Mouse (Mus musculus): ENCODE results near the gene Mindy4.
A peak's percentile ranks its signal among the peaks of the same experiment; 100 is the strongest.
"Not testable (repeated sequence)": the region's sequence is repeated elsewhere in the genome, so short reads cannot be mapped to it uniquely, and the experiment has no call there.

The Mindy4 gene

GRCm38 (mm10) chr6:55202913-55203910 lies at the start of gene Mindy4:
Gene Mindy4 (plus strand): TSS chr6:55203383.
- DNase-seq (ENCODE audit: low read depth, low spot score), result peak; percentile 12

DNA sequence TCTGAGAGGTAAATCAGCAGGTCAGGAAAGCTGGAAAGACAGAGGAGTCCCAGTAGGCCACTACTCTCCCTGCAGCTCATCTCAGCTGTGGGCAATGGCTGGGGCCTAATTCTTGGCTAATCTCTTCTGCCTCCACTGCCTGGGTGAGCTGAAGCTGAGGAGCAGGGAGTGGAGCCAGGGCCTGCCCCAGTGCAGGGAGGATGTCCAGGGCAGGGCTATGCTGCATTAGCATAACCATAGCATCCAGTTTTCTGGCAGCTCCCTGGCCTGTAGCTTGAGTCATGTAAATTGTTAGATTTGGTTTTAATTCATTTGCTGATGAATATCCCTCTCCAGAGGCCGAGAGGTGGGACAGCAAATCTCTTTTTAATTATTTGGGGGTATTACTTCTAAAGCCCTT lies 43.9 kb upstream of the Mindy4 start:
- DNase-seq (ENCODE audit: low read depth, low spot score), result no peak

- DNase-seq (ENCODE audit: low read depth, low spot score), result no peak
These were observed 41.8 kb upstream of the Mindy4 start for GRCm38 (mm10) chr6:55161311-55161761.

- no peak for DNase-seq (ENCODE audit: low read depth, low spot score)
These were observed 40.1 kb upstream of the Mindy4 start for GRCm38 (mm10) chr6:55163046-55163584.

DNA sequence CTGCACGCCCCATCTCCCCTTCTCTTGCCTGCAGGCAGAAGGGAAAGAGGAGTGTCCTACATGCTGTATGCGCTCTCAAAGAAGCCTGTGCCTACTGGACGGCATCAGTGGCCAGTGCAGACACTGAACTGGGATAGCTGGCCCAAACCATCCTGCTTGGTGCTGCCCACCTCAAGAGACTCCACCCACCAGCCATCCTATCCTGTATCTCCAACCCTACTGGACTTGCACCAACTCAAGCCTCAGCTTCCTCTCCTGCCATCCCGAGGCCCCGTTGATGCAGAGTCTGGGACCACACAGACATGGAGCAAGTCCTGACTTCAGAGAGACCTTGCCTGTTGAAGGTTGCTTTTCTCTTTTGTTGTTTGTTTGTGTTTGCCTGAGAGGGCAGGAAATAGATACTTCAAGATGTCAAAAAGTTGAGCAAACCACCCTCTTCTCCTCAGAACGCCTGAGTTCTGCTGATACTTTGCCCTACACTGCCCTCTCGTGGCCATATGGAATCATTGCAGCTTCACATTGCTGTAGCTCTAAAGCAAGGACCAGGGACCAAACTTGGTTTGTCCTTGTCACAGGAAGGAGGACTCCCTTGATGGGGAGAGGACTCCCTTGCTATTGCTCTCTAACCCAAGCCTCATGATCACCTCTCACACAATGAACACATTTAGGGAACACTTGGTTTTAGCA lies 36.3 kb upstream of the Mindy4 start:
- DNase-seq (ENCODE audit: low read depth, low spot score), result peak; percentile 55

DNA sequence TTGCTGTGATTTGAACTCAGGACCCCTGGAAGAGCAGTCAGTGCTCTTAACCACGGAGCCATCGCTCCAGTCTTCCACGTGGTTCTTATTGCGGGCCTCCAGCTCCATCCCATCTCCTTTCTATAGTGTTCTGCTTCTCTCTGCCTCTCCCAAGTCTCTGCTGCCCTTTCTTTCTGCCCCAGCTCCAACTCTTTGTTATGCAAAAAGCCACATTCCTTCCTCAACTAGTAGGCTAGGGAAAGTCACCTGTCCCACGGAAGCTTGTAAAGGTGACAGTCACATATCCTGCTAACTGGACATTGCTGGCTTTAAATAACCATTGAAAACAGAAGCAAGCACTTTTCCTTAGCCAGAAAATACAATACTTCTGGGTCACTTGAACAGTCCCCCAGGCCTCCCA lies 33.4 kb upstream of the Mindy4 start:
- DNase-seq (ENCODE audit: low read depth, low spot score), result no peak

- no peak for DNase-seq (ENCODE audit: low read depth, low spot score)
These were observed 31.5 kb upstream of the Mindy4 start for GRCm38 (mm10) chr6:55171638-55172037.

DNA sequence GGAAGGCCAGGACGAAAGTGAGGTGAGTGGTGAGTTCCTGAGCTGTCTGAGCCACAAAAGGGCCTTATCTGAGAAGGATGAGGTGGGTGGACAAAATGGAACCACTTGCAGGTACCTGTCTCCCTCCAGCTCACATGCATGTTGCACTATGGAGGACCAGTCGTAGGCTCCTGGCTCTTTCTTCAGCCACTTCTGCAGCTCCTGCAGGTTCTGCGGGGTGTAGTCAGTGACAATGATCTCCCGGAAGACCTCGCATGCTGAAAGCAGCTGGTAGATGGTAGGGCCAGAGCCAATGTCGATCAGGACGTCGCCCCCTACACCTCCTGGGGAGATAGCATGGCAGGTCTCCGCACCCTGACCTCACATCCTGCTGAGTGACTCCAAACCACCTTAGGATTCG lies 30.0 kb upstream of the Mindy4 start:
- no peak for DNase-seq (ENCODE audit: low read depth, low spot score)

DNA sequence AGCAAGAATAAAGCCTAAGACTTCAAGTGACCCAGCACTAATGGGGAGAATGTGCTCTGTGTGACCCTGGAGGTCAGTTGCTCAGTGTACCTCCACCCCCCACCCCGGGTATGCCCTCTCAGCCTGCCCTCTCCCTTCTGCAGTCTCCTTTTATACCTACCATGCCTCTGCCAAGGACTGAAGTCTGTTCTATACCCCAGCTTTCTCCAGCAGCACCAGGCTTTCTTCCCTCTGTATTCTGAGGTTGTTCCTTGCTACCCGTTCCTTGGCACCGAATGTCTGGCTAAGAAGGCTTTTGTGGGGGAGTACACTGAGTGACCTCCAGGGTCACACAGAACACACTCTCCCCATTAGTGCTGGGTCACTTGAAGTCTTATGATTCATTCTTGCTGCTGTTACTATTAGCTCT lies 29.2 kb upstream of the Mindy4 start:
- DNase-seq (ENCODE audit: low read depth, low spot score), result no peak

GRCm38 (mm10) chr6:55174741-55175181 lies 28.4 kb upstream of the Mindy4 start, which contains the start of gene Inmt:
Gene Inmt (minus strand): TSS chr6:55175043.
- no peak for DNase-seq (ENCODE audit: low read depth, low spot score)

- no peak for DNase-seq (ENCODE audit: low read depth, low spot score)
These were observed 27.7 kb upstream of the Mindy4 start for GRCm38 (mm10) chr6:55175456-55175855.

- no peak for DNase-seq (ENCODE audit: low read depth, low spot score)
These were observed 27.3 kb upstream of the Mindy4 start for GRCm38 (mm10) chr6:55175892-55176291.

DNA sequence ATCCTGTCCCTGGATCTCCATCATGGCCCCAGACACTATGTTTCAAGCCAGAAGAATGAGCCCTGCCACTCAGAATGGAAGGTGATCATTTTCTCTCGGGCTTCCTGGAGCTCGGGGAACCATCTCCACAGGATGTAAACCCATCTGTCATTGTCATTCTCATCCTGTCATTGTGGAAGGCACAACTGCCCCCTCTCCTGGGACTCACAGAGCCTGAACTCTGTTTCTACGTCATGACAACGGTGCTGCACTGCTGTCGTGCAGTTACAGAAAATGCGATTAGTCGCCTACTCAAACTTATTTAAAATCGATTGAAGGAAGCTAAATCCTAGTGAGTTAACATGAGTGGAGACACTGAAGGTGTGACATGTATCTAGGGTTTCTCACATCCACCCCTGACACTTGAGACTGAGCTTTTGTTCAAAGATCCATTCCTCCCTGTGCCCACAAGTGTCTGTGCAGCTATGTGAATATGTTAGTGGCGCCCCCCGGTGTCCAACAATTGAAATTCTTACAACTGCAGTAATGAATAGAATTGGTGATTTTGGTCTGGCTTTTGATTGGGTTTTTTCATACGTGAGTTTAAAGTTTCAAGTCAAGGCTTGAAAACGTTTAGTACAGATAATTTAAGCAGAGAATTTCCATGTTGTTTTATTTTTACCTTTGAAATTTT lies 26.0 kb upstream of the Mindy4 start:
- DNase-seq (ENCODE audit: low read depth, low spot score), result no peak

GRCm38 (mm10) chr6:55179560-55179959 lies 23.6 kb upstream of the Mindy4 start:
- DNase-seq (ENCODE audit: low read depth, low spot score), result no peak

- no peak for DNase-seq (ENCODE audit: low read depth, low spot score)
These were observed 20.3 kb upstream of the Mindy4 start for GRCm38 (mm10) chr6:55182655-55183430.

DNA sequence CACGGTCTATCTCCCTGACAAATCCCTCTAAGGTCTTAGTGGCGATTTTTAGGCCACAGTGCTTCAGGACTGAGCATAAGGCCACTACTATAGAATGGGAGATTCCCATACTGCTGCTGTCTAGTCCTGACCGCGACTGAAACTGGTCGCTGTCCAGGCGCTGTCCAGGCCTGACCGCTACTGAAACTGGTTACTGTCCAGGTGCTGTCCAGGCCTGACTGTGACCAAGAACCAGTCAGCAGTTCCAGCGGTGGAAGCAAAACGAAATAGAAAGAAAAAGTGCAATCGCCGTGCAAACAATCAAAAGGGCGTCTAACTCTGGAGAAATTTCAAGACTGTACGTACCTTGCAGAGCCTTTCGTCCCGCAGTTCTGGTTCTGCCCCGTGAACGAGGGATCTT lies 15.4 kb upstream of the Mindy4 start:
- DNase-seq (ENCODE audit: low read depth, low spot score), result not testable (repeated sequence)

GRCm38 (mm10) chr6:55189406-55189805 lies 13.8 kb upstream of the Mindy4 start:
- no peak for DNase-seq (ENCODE audit: low read depth, low spot score)

- DNase-seq (ENCODE audit: low read depth, low spot score), result no peak
These were observed 11.6 kb upstream of the Mindy4 start for GRCm38 (mm10) chr6:55191537-55191936.

DNA sequence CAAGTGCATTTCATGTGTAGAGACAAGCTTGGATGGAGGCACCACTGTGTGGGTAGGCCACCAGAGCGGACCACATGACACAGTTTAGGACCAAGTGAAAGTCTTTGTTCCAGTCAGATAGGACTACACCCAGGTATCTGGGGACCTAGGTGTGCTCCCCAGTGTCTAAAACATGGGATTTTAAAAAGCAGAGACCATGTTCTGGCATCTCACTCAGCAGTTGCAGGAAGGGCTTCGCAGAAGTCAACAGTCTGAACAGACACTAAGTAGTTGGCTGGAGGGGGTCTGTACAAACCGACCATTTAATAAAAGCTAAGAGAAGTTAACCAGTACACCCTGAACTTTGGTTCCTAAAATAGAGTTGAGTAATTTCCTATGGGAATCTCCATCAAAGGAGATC lies 10.0 kb upstream of the Mindy4 start:
- DNase-seq (ENCODE audit: low read depth, low spot score), result no peak

- DNase-seq (ENCODE audit: low read depth, low spot score), result no peak
These were observed 4.1 kb upstream of the Mindy4 start for GRCm38 (mm10) chr6:55199047-55199446.

- no peak for DNase-seq (ENCODE audit: low read depth, low spot score)
These were observed 748 bp downstream of the Mindy4 start for GRCm38 (mm10) chr6:55203931-55204330.
